Mouse (Mus musculus) adrenal gland, adult 2 months (tissue): ENCODE data around the gene Plxnb1. TPM values are rescaled to one million over a fixed set of nuclear protein-coding genes. Genes with fewer than 3 reads are reported as not detected.

ENCODE experiments used
- DNase-seq: peaks from one replicate; pipeline ENCODE4 v3.0.0; 2021
- polyA plus RNA-seq: library from polyadenylated mRNA; depleted of rRNA; stranded (reverse); fragments of >200 nt; gene quantifications from 2 replicates; pipeline ENCODE4 v1.2.3, GENCODE M21; 2012
- total RNA-seq, 2 experiments: library from RNA; stranded (reverse); gene quantifications; 2 replicates each; pipeline ENCODE4 v1.2.3; 2021

Plxnb1 gene
- total and polyA plus RNA-seq, 3 experiments: 75.7 to 110 (median 82.0) TPM

- no peak for DNase-seq
Measured at GRCm38 (mm10) chr9:109060898-109061295, 34.3 kb upstream of the Plxnb1 start.

- DNase-seq: no peak
Measured at GRCm38 (mm10) chr9:109068095-109068735, 27.0 kb upstream of the Plxnb1 start.

- DNase-seq: peak; percentile 95
Measured at GRCm38 (mm10) chr9:109073661-109074573, 21.3 kb upstream of the Plxnb1 start, which contains the start of gene Atrip. Atrip (minus strand) TSS chr9:109074124.

GRCm38 (mm10) chr9:109080516-109080915, 14.7 kb upstream of the Plxnb1 start:
- no peak for DNase-seq

- DNase-seq: no peak
Measured at GRCm38 (mm10) chr9:109081749-109082123, 13.5 kb upstream of the Plxnb1 start.

GRCm38 (mm10) chr9:109082124-109082800, 12.9 kb upstream of the Plxnb1 start, which contains the start of the genes Ccdc51 and Tma7:
Ccdc51 (plus strand) TSS chr9:109082493.
Tma7 (minus strand) TSS chr9:109082587.
- DNase-seq: peak; percentile 93

- DNase-seq: no peak
Measured at GRCm38 (mm10) chr9:109084922-109085321, 10.3 kb upstream of the Plxnb1 start.

- peak; percentile 36 for DNase-seq
Measured at GRCm38 (mm10) chr9:109087987-109088386, 7.2 kb upstream of the Plxnb1 start.

- DNase-seq: no peak
Measured at GRCm38 (mm10) chr9:109090446-109090845, 4.7 kb upstream of the Plxnb1 start.

- no peak for DNase-seq
Measured at GRCm38 (mm10) chr9:109091802-109092201, 3.4 kb upstream of the Plxnb1 start.

GRCm38 (mm10) chr9:109092799-109093198, 2.4 kb upstream of the Plxnb1 start:
- DNase-seq: peak; percentile 17

- peak; percentile 71 for DNase-seq
Measured at GRCm38 (mm10) chr9:109093786-109094552, 1.2 kb upstream of the Plxnb1 start.

GRCm38 (mm10) chr9:109094553-109095136, 544 bp upstream of the Plxnb1 start:
- no peak for DNase-seq

GRCm38 (mm10) chr9:109096251-109096661, 1.1 kb downstream of the Plxnb1 start:
- peak; percentile 69 for DNase-seq

GRCm38 (mm10) chr9:109096856-109097255, 1.7 kb downstream of the Plxnb1 start:
- peak; percentile 60 for DNase-seq

- DNase-seq: peak; percentile 40
Measured at GRCm38 (mm10) chr9:109097291-109097690, 2.1 kb downstream of the Plxnb1 start.

- peak; percentile 86 for DNase-seq
Measured at GRCm38 (mm10) chr9:109097831-109098230, 2.6 kb downstream of the Plxnb1 start.

- DNase-seq: no peak
Measured at GRCm38 (mm10) chr9:109098366-109098765, 3.2 kb downstream of the Plxnb1 start.

- peak; percentile 87 for DNase-seq
Measured at GRCm38 (mm10) chr9:109098969-109099368, 3.8 kb downstream of the Plxnb1 start.

- DNase-seq: no peak
Measured at GRCm38 (mm10) chr9:109100307-109100928, 5.2 kb downstream of the Plxnb1 start.
